Mouse (Mus musculus) gastrocnemius, adult 18-20 months (tissue): ENCODE data around the gene Tsen15. TPM values are rescaled to one million over a fixed set of nuclear protein-coding genes. Genes with fewer than 3 reads are reported as not detected.

Source experiments
- DNase-seq: peaks from one replicate; pipeline ENCODE4 v3.0.0; 2021; ENCODE audit warnings: low spot score
- long read RNA-seq, 2 experiments: library from polyadenylated mRNA; stranded (forward); transcript quantifications; one replicate each; pipeline ENCODE4 v2.0.0; 2021
- total RNA-seq, 2 experiments: library from RNA; stranded (reverse); gene quantifications; 2 replicates each; pipeline ENCODE4 v1.2.3; 2021

The Tsen15 gene
- 10 to 100 TPM; 13.4 to 16.1 TPM for total RNA-seq
- long read RNA-seq, experiment 1, transcript Tsen15-201 (5 exons, 1,133 nt), result major isoform, 12 of 14 reads
- long read RNA-seq, experiment 1, partial matches to known transcripts, result 0 of 14 reads
- long read RNA-seq, experiment 1, other reads (novel, unspliced or antisense), result 2 of 14 reads
- long read RNA-seq, experiment 2, transcript Tsen15-201 (5 exons, 1,133 nt), result major isoform, 9 of 10 reads
- long read RNA-seq, experiment 2, partial matches to known transcripts, result 0 of 10 reads
- long read RNA-seq, experiment 2, other reads (novel, unspliced or antisense), result 1 of 10 reads

- DNase-seq, result peak; percentile 84
Measured at GRCm38 (mm10) chr1:152386188-152386835, at the start of gene Tsen15. Gene Tsen15 (minus strand): TSS chr1:152386688.

DNA sequence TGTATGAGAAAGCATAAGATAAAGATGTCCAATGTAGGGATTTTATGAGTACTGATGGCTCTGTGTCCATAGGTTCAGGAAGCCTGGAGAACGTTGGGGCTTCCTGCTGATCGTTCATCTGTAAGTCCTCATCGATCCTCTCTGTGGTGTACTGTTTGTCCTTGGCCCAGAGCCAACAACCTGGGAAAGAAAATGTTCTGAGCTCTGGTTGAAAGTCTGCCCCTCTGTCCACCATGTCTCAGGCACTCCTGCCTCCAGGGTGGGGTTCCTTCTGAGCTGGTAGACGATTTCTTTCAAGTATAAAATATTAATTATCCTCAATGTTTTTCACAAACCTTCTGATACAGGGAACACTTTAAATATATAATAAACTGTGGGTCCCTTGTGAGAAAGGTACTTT lies 47.7 kb upstream of the Tsen15 start:
- DNase-seq, result no peak

DNA sequence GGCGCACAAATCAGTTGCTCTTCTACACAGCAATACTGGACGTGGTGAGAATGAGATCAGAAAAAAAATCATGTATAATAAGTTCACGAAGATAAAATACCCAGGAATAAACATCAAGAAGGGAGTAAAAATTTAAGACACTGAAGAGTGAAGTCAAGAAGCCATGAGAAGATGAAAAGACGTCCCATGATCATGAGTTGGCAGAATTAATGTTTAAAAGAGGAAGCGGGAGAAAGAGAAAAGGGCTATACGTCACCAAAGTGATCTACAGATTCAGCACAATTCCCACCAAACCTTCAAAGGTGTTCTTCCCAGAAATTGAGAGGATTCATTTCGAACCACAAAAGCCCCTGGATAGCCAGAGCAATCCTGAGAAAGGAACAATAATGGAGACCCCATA lies 43.3 kb upstream of the Tsen15 start:
- DNase-seq, result no peak

- DNase-seq, result no peak
Measured at GRCm38 (mm10) chr1:152427912-152428581, 41.6 kb upstream of the Tsen15 start.

- DNase-seq, result no peak
Measured at GRCm38 (mm10) chr1:152423052-152423451, 36.6 kb upstream of the Tsen15 start.

DNA sequence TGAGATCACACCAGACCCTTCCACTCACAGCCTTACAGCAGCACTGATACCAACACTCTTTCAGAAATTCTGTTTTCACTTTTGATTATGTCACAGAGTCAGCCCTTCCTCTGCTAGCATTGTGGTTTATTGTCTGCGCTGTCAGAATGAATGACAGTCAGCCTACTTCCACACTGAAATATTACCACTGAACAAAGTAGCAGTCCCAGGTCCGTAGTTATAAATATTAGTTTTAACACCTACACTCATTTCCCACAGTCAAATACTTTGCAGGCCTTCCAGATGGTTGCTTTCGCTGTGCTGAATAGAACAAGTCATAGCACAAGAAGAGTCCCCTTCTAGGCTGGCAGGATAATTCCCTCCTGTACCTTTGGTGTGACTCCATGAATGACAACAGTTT lies 35.8 kb upstream of the Tsen15 start:
- DNase-seq, result no peak

DNA sequence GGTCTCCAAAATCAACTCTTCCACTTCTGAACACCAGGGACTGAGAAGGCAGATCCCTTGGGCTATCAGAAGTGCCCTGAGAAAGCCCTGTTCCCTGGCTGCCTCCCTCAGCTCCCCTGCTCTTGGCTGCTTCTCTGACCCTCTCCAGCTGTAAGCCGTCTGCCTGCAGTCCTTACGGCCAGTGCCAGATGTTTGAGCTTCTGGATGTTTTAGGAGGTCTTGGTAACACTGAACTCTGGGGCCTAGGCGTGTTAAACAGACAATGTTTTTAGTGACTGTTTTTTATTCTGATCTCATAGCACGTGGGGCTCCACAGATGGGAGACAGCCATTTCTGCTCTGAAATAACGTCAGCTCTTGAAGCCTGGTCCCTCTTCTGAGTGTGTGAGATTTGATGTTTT lies 31.1 kb upstream of the Tsen15 start:
- peak; percentile 32 for DNase-seq

DNA sequence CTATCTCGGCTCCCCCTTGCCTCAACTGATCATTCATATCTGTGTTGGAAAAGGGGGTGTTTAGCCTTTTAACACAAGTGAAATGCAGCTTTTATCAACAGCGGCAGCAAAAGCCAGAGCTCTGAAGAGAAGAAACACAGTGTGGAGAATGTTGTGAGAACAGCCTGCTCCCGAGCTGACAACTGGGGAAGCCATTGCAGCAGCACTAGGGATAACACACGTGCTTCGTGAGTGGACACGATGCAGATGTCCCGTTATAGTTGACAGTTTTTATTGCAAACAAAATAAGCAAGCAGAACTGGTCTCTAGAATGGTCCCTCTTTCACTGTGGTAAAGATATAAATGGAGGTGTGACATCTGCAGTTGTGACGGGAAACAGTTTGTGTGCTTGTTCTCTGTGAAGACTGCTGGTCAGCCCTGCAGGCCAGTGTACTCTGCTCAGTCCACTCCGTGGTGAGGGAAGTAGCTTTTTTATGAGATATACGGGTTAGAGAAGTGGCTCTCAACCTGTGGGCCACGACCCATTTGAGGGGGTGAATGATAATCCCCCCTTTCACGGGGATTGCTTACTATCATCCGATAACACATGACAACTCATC lies 29.9 kb upstream of the Tsen15 start:
- no peak for DNase-seq

- peak; percentile 59 for DNase-seq
Measured at GRCm38 (mm10) chr1:152414451-152414850, 28.0 kb upstream of the Tsen15 start.

GRCm38 (mm10) chr1:152413961-152414360 lies 27.5 kb upstream of the Tsen15 start:
- peak; percentile 11 for DNase-seq

GRCm38 (mm10) chr1:152413116-152413515 lies 26.6 kb upstream of the Tsen15 start:
- no peak for DNase-seq

- DNase-seq, result peak; percentile 7
Measured at GRCm38 (mm10) chr1:152410657-152411056, 24.2 kb upstream of the Tsen15 start.

DNA sequence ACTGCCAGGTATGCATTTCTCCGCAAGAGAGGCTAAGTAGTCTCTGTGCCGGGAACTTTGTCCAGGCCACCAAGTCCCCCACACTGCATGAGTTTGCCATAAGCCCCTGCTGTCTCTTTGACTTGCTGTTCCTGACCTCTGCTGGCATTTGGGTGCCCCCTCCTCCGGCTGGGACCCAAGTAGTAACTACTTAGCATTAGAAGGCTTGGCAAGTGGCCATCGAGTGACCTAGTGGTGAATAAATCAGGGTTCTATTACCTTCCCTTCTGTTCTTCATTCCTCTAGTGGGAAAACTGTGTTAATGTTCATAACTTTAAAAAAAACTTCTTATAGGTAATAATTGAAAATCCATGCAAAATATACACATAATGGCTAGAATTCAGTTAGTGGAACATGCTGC lies 22.9 kb upstream of the Tsen15 start:
- no peak for DNase-seq

- DNase-seq, result no peak
Measured at GRCm38 (mm10) chr1:152407021-152407946, 20.8 kb upstream of the Tsen15 start.

- DNase-seq, result peak; percentile 30
Measured at GRCm38 (mm10) chr1:152400556-152401540, 14.4 kb upstream of the Tsen15 start.

GRCm38 (mm10) chr1:152399790-152400555 lies 13.5 kb upstream of the Tsen15 start, which contains the start of gene Colgalt2:
Gene Colgalt2 (plus strand): TSS chr1:152399830.
- peak; percentile 30 for DNase-seq

DNA sequence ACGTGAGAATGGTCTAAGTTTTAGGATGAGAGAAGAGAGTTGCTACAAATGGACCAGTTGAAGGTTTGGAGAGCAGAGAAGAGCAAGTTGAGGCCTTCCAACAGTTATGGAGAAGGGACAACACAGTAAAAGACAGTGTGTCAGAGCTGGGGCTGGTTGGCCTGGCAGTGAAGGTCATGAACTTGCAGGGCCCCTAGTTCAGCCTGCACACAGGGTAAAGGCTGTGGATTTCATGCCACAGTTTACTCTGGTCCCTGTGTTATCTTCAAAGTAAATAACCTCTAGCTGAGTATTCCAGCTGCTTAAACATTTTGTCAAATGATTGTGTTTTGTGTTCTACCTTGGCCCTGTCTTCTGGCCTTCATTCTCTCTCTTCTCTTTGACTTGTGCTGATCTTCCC lies 12.2 kb upstream of the Tsen15 start:
- DNase-seq, result no peak

DNA sequence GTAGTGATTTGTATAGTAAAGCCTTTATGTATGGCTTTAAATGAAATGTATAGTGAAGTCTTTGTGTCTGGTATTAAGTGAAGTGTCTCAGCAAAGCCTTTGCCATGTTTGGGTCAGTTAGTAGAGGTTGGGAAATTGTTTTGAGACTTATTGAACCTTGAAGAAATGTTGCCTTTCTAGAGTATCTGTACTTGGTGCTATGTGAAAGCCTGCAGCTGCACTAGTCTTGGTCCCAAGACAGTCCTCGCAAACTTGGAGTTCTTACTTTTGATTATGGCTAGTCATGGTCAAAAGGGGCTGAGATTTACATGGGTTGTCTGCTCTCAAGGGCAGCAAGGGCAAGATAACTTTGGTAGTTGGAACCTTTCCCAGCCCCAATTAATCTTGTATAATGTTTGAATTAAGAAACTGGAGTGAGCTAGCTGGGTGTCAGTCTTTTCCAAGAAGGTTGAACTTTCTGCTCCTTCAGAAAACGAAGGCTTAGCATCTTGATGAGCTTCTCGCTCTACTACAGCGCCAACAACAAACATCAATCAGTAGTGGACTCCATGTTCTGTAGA lies 8.5 kb upstream of the Tsen15 start:
- DNase-seq, result no peak

GRCm38 (mm10) chr1:152394137-152394536 lies 7.6 kb upstream of the Tsen15 start:
- no peak for DNase-seq
